In genomic region chr1:137543828-137544227, GRCm38 (mm10) we compare ENCODE assay signal across 22 mouse cellular contexts.
A peak's percentile ranks its signal among the peaks of the same experiment; 100 is the strongest.
DNase-seq lines count a peak whose midpoint lies in the region; ATAC-seq and TF ChIP-seq lines count a peak whose summit lies in the region.
"Had no signal": no experiment of that assay in that cellular context is flagged by ENCODE, and none has a peak within 500 bp of the region (broad histone marks: within the 10 kb centered on the region; RNA-seq: fewer than 3 reads in every experiment).

No protein-coding gene starts in this region.

- no peaks in the 10 kb centered on the region for H3K9me3 ChIP-seq in lung, postnatal 0 days (ENCODE audit: low read length)
- H3K9me3 ChIP-seq in hindbrain, embryonic 14.5 days (ENCODE audit: control insufficient read depth, low read length), result no peaks in the 10 kb centered on the region

- H3K4me1 ChIP-seq in lung, postnatal 0 days (ENCODE audit: insufficient read depth, low read depth, low read length), result peaks cover 5% of the 10 kb centered on the region; the same call in 1 of the 2 replicates
- peaks cover 2% of the 10 kb centered on the region; the same call in 1 of the 2 replicates for H3K4me1 ChIP-seq in lung, adult 2 months (ENCODE audit: control insufficient read depth, insufficient read depth, low read length)
- no peaks in the 10 kb centered on the region for H3K4me1 ChIP-seq in hindbrain, embryonic 14.5 days (replicated peaks; ENCODE audit: control insufficient read depth, insufficient read depth, low read length)

- no peak overlapping the region for H3K4me3 ChIP-seq in lung, postnatal 0 days (ENCODE audit: low read depth, low read length)
- H3K4me3 ChIP-seq in lung, adult 2 months (replicated peaks; ENCODE audit: extremely low read depth, low read depth, low read length), result no peak overlapping the region
- no peak overlapping the region for H3K4me3 ChIP-seq in hindbrain, embryonic 14.5 days (replicated peaks; ENCODE audit: low read length)

- no peak for TF ChIP-seq POLR2A in lung, adult 2 months (IDR thresholded peaks at IDR 0.05; ENCODE audit: borderline replicate concordance, extremely low read depth, low read depth, low read length)

- peak; percentile 68 for TF ChIP-seq EP300 in lung, postnatal 0 days (IDR thresholded peaks at IDR 0.05)

- no peaks in the 10 kb centered on the region for H3K36me3 ChIP-seq in lung, postnatal 0 days (ENCODE audit: insufficient read depth, low read length)
- H3K36me3 ChIP-seq in hindbrain, embryonic 14.5 days (replicated peaks; ENCODE audit: control insufficient read depth, insufficient read depth), result no peaks in the 10 kb centered on the region
- H3K36me3 ChIP-seq: G1E had no signal

- H3K27me3 ChIP-seq in lung, postnatal 0 days (replicated peaks; ENCODE audit: insufficient read depth, low read length), result no peaks in the 10 kb centered on the region
- H3K27me3 ChIP-seq in hindbrain, embryonic 14.5 days (ENCODE audit: control insufficient read depth, insufficient read depth, low read length), result no peaks in the 10 kb centered on the region
- H3K27me3 ChIP-seq: CH12.LX, Patski had no signal

- no peak overlapping the region for H3K4me2 ChIP-seq in lung, postnatal 0 days (replicated peaks; ENCODE audit: low read depth, low read length)
- H3K4me2 ChIP-seq in hindbrain, embryonic 14.5 days (replicated peaks), result no peak overlapping the region

- H3K27ac ChIP-seq in lung, postnatal 0 days (ENCODE audit: low read length), result no peak overlapping the region
- no peak overlapping the region for H3K27ac ChIP-seq in hindbrain, embryonic 14.5 days

- DNase-seq in lung, postnatal 0 days (ENCODE audit: low spot score), result peak; percentile 46
- no peak for DNase-seq in lung, adult 2 months
- DNase-seq in lung, postnatal 14 days, result peak; percentile 13
- DNase-seq in lung, postnatal 10 days, result no peak
- DNase-seq in lung, postnatal 25 days (ENCODE audit: low spot score), result peak; percentile 34
- no peak for DNase-seq in lung, postnatal 4 days
- peak; percentile 69 for DNase-seq in lung, postnatal 36 days
- DNase-seq in hindbrain, embryonic 14.5 days (ENCODE audit: low spot score), result no peak
- DNase-seq: adrenal gland, adult 2 months; adrenal gland, adult 8-10 months; adrenal gland, postnatal 10 days; adrenal gland, postnatal 14 days; adrenal gland, postnatal 25 days; adrenal gland, postnatal 36 days; B cell, adult 2 months; cerebellum, adult 11 months; cerebellum, adult 11-12 months had no signal

- TF ChIP-seq CTCF in lung, postnatal 0 days (IDR thresholded peaks at IDR 0.05), result no peak
- TF ChIP-seq CTCF in lung, adult 2 months (IDR thresholded peaks at IDR 0.05; ENCODE audit: insufficient read depth, low read length), result no peak

- peak; percentile 46 for ATAC-seq in lung, postnatal 0 days
- no peak for ATAC-seq in hindbrain, embryonic 14.5 days (ENCODE audit: low FRiP score)
- ATAC-seq: activated CD4-positive, CD25-positive, alpha-beta regulatory T cell, adult 4 months; CD4-positive, CD25-positive, alpha-beta regulatory T cell, adult 4 months; Patski had no signal

- no peak overlapping the region for H3K9ac ChIP-seq in lung, postnatal 0 days (replicated peaks; ENCODE audit: low read depth)
- no peak overlapping the region for H3K9ac ChIP-seq in hindbrain, embryonic 14.5 days

- WGBS in lung, postnatal 0 days, result 36% methylated on average over 3 of the region's 3 CpGs
- WGBS in lung, adult 2 months, result 40% methylated on average over 3 of the region's 3 CpGs
- WGBS in hindbrain, embryonic 14.5 days, result 96% methylated on average over 3 of the region's 3 CpGs

Comparison
In these comparisons a context has a peak if more than half of its experiments do, and no peak if none do; other contexts are left out.
1. DNase-seq: peak in lung, postnatal 0 days (single experiment), lung, postnatal 14 days (single experiment), lung, postnatal 25 days (single experiment) and lung, postnatal 36 days (single experiment); none in lung, adult 2 months (single experiment), lung, postnatal 10 days (single experiment), lung, postnatal 4 days (0 of 2) and hindbrain, embryonic 14.5 days (single experiment).